Mouse (Mus musculus) limb, embryonic 12.5 days (tissue): Measurements from ENCODE around the gene Ccdc78. TPM values are rescaled to one million over a fixed set of nuclear protein-coding genes. Genes with fewer than 3 reads are reported as not detected.
A peak's percentile ranks its signal among the peaks of the same experiment; 100 is the strongest.

Experiments
- ATAC-seq: fragments of 200-750 bp; cut with Nextera tagmentation; 2 replicates; pipeline ENCODE4 v1.8.0; 2017; ENCODE audit warnings: low read depth, moderate TSS enrichment; ENCODE audit not compliant: insufficient number of reproducible peaks, insufficient read depth, low FRiP score, low TSS enrichment
- H3K27ac ChIP-seq: fragments of 300-500 bp; sonication (generic); 2 replicates; pipeline ENCODE4 v1.5.1; 2016; ENCODE audit warnings: mild to moderate bottlenecking, moderate library complexity
- H3K27me3 ChIP-seq: fragments of 300-500 bp; sonication (generic); 2 replicates; pipeline ENCODE4 v1.6.1; 2016; ENCODE audit warnings: mild to moderate bottlenecking, moderate library complexity
- H3K36me3 ChIP-seq: fragments of 300-500 bp; sonication (generic); 2 replicates; pipeline ENCODE4 v1.6.1; 2016; ENCODE audit warnings: mild to moderate bottlenecking, moderate library complexity
- H3K4me1 ChIP-seq: fragments of 300-500 bp; sonication (generic); replicated peaks from 2 replicates; pipeline ENCODE4 v1.6.1; 2016
- H3K4me2 ChIP-seq: fragments of 300-500 bp; sonication (generic); 2 replicates; pipeline ENCODE4 v1.6.1; 2016; ENCODE audit warnings: mild to moderate bottlenecking, moderate library complexity
- H3K4me3 ChIP-seq: fragments of 300-500 bp; sonication (generic); replicated peaks from 2 replicates; pipeline ENCODE4 v1.5.1; 2016; ENCODE audit warnings: mild to moderate bottlenecking
- H3K9ac ChIP-seq: fragments of 300-500 bp; sonication (generic); replicated peaks from 2 replicates; pipeline ENCODE4 v1.6.1; 2016; ENCODE audit warnings: mild to moderate bottlenecking, moderate library complexity
- H3K9me3 ChIP-seq: fragments of 300-500 bp; sonication (generic); 2 replicates; pipeline ENCODE4 v1.6.1; 2016; ENCODE audit warnings: mild to moderate bottlenecking, moderate library complexity
- WGBS: fragments of 180-500 bp; shearing (Covaris S2); methylation state at CpG from one replicate; pipeline ENCODE4 v1.1.7; 2016; 5-methylcytosine and 5-hydroxymethylcytosine counted together
- polyA plus RNA-seq: library from polyadenylated mRNA; unstranded; fragments of >200 nt; fragmentation: Nextera tagmentation; extraction: Ambion mirVana; gene quantifications from 2 replicates; pipeline ENCODE4 v1.2.1, GENCODE M21; 2016

Ccdc78 gene
- polyA plus RNA-seq, 1 experiment from 2014 or later = 0.39 TPM

DNA sequence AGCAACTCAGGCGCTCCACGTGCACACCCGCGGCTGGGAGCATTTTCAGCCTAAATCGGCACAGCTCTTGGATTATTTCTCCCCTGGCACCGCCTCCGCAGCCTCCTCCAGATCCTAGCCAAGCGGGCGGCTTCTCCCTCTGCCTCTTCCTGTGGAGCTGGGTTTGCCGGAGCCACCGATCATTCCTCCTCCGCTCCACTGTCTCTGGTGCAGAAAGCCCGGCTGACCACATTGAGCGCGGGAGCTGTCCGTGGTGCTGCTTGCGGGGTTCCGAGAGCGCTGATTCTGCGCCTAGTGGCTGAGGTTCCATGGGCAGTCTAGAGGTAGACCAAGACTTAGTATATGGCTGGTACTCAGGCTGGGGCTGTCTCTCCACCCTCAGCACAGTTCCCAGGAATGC lies 27.1 kb downstream of the Ccdc78 start:
- H3K27me3 ChIP-seq = peaks cover 88% of the 10 kb centered on the region
- H3K9me3 ChIP-seq = no peaks in the 10 kb centered on the region
- no peak overlapping the region for H3K9ac ChIP-seq
- WGBS = 4% methylated on average over 20 of the region's 20 CpGs
- H3K4me3 ChIP-seq = no peak overlapping the region
- no peak overlapping the region for H3K4me2 ChIP-seq
- no peak; the same call in 1 of the 2 replicates for ATAC-seq
- no peaks in the 10 kb centered on the region for H3K36me3 ChIP-seq
- no peak overlapping the region for H3K27ac ChIP-seq
- H3K4me1 ChIP-seq = peaks cover 8% of the 10 kb centered on the region

DNA sequence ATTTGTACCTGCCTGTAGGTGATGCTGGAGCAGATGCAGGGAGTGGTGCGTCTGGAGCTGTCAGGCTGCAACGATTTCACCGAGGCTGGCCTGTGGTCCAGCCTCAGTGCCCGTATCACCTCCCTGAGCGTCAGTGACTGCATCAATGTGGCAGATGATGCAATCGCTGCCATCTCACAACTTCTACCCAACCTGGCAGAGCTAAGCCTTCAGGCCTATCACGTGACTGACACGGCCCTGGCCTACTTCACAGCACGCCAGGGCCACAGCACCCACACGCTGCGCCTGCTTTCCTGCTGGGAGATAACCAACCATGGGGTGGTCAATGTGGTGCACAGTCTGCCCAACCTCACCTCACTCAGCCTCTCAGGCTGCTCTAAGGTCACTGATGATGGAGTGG lies 31.3 kb downstream of the Ccdc78 start:
- peaks cover 84% of the 10 kb centered on the region for H3K27me3 ChIP-seq
- H3K9me3 ChIP-seq = no peaks in the 10 kb centered on the region
- no peak overlapping the region for H3K4me3 ChIP-seq
- H3K4me2 ChIP-seq = no peak overlapping the region
- WGBS = 80% methylated on average over 11 of the region's 11 CpGs
- no peaks in the 10 kb centered on the region; the same call in 1 of the 2 replicates for H3K4me1 ChIP-seq
- H3K9ac ChIP-seq = no peak overlapping the region
- no peak overlapping the region for H3K27ac ChIP-seq
- no peaks in the 10 kb centered on the region for H3K36me3 ChIP-seq
- ATAC-seq = no peak

DNA sequence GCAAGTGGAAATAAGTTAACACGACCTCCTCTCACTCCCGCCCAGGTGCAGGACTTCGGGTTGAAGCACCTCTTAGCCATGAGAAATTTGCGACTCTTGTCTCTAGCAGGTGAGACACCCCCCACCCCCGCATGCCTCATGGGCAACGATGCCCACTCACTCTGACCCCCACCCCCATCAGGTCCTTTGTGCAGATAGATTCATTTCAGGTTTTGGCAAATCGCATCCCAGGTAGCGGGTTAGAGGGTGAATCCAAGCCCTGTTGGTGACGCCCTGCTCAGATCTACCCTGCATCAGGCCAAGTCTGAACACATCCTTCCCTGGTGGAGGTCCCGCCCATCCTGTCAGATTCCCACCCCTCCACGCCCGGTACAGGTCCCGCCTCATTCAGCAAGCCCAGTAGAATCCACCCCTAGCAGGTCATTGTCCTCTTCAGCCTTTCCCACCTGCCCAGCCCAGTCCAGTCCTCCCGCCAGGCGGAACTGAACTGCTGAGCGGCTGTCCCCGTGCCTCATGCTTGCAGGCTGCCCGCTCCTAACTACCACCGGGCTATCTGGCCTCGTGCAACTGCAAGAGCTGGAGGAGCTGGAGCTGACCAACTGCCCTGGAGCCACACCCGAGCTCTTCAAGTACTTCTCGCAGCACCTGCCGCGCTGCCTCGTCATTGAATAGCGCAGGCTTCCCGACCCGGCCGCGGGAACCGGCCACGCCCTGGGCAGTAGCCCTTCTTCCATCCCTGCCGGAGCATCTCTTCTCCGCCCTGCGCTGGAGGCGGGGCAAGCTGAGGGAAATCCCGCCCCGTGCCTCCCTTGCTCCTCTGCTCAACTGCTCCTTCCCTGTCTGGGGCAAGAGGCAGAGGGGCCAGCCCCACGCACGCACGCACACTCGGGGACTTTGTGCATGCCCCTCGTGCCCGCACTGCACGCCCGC lies 32.7 kb downstream of the Ccdc78 start:
- peak overlapping the region; percentile 28 for H3K4me2 ChIP-seq
- H3K9me3 ChIP-seq = no peaks in the 10 kb centered on the region
- peaks cover 4% of the 10 kb centered on the region for H3K4me1 ChIP-seq
- H3K9ac ChIP-seq = no peak overlapping the region; the same call in 1 of the 2 replicates
- peaks cover 72% of the 10 kb centered on the region for H3K27me3 ChIP-seq
- H3K27ac ChIP-seq = no peak overlapping the region
- ATAC-seq = no peak
- H3K36me3 ChIP-seq = no peaks in the 10 kb centered on the region
- peak overlapping the region; percentile 14; the same call in 1 of the 2 replicates for H3K4me3 ChIP-seq
- WGBS = 6% methylated on average over 46 of the region's 46 CpGs

DNA sequence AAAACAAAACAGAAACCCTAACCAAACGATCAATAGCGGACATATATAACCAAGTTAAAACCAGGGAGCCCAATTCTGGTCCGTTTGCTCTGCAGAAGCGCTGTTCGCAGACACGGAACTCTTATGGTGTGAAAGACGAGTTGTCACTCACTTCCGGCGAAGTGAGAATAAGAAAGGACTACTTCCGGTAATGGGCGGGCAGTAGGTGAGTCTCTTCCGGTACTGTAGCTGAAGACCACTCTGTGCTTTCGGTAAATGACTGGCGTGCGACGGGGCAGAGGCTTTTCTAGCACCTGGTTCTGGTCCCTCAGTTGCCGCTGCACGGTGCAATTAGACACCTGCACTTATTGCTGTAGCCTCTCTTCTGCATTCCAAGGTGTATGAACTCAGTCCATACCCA lies 37.1 kb downstream of the Ccdc78 start, which contains the start of gene Wdr24:
TSS of gene Wdr24 (plus strand) at position 176 of the 400 bp plus-strand sequence.
- WGBS = under 1% methylated on average over 18 of the region's 18 CpGs
- Histone ChIP-seq H3K4me1 (peaks cover 25% of the 10 kb centered on the region), H3K36me3 (peaks cover 28% of the 10 kb centered on the region), H3K27ac (0 out of 2 replicates have a peak within 1 kb of the TSS, but pooled peaks have one; percentile 20), H3K9ac (peak within 1 kb of the TSS; percentile 55), H3K4me2 (peak within 1 kb of the TSS; percentile 83), H3K4me3 (peak within 1 kb of the TSS; percentile 53), H3K9me3 (no peaks in the 10 kb centered on the region), H3K27me3 (peaks cover 38% of the 10 kb centered on the region)
- 0 out of 2 replicates have a peak, but pooled peaks have one; percentile 23 for ATAC-seq

DNA sequence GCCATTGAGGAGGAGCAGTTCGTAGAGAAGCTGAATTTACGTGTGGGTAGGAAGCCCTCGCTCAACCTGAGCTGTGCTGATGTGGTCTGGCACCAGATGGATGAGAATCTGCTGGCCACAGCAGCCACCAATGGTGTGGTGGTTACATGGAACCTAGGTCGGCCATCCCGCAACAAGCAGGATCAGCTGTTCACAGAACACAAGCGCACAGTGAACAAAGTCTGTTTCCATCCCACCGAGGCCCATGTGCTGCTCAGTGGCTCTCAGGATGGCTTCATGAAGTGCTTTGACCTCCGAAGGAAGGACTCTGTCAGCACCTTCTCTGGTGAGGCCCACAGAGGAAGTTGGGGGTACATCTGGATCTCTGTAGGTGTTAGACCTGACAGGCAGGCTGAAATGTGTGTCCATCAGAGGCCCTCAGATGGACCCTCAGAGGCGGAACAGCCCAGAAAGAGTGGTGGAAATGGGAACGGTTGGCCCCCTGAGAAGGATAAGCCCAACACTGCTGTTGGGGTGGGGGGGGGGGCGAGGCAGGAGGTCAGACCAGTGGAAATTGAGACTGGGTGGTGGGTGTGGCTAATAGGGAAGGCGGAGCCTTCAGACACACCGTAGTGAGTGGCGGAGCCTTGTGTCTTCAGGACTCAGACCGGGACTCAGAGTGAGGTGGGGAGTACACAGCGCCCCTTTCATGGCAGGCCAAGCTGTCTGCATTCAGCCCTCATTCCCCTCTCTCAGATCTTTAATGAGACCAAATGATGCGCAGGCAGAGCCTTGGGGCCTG lies 38.2 kb downstream of the Ccdc78 start:
- Histone ChIP-seq H3K27me3 (peaks cover 27% of the 10 kb centered on the region), H3K4me2 (peak overlapping the region; percentile 83), H3K27ac (no peak overlapping the region), H3K9me3 (no peaks in the 10 kb centered on the region), H3K9ac (peak overlapping the region; percentile 55), H3K4me3 (peak overlapping the region; percentile 53), H3K36me3 (peaks cover 29% of the 10 kb centered on the region), H3K4me1 (peaks cover 29% of the 10 kb centered on the region)
- ATAC-seq = no peak
- 74% methylated on average over 17 of the region's 17 CpGs for WGBS

DNA sequence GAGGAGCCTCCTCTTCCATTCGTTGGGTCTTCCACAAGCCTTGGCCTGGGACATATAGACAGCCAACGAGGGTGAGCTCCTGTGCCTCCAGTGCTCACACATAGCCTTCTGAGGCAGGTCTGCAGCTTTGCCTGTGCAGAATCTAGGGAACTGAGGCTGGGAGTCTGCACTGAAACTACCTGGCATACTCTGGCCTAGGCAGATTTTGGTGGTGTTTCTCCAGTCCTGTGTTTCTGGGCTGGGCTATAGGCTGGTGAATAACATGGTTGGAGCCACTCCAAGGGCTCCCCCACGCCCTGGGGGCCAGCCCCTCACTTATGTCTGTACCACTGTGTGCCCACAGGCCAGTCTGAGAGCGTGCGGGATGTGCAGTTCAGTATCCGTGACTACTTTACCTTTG lies 38.9 kb downstream of the Ccdc78 start:
- Histone ChIP-seq H3K4me3 (no peak overlapping the region), H3K27ac (no peak overlapping the region), H3K9me3 (no peaks in the 10 kb centered on the region), H3K36me3 (peaks cover 36% of the 10 kb centered on the region), H3K4me1 (peaks cover 36% of the 10 kb centered on the region), H3K4me2 (no peak overlapping the region), H3K27me3 (peaks cover 20% of the 10 kb centered on the region), H3K9ac (no peak overlapping the region)
- 93% methylated on average over 6 of the region's 6 CpGs for WGBS
- ATAC-seq = no peak

DNA sequence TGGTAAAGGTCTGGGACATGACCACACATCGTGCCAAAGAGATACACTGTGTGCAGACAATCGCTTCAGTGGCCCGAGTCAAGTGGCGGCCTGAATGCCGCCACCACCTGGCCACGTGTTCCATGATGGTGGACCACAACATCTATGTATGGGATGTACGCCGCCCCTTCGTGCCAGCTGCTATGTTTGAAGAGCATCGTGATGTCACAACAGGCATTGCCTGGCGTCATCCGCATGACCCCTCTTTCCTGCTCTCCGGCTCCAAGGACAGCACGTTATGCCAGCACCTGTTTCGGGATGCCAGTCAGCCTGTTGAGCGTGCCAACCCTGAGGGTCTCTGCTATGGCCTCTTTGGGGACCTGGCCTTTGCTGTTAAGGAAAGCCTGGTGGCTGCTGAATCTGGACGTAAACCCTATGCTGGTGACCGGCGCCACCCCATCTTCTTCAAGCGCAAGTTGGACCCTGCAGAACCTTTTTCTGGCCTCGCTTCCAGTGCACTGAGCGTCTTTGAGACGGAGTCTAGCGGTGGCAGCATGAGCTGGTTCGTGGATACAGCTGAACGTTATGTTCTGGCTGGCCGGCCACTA lies 39.7 kb downstream of the Ccdc78 start:
- 93% methylated on average over 27 of the region's 27 CpGs for whole genome bisulfite sequencing
- ATAC-seq = no peak
- H3K4me3 ChIP-seq = no peak overlapping the region
- H3K4me1 ChIP-seq = peaks cover 42% of the 10 kb centered on the region
- H3K9ac ChIP-seq = no peak overlapping the region
- no peak overlapping the region for H3K4me2 ChIP-seq
- no peak overlapping the region for H3K27ac ChIP-seq
- peaks cover 44% of the 10 kb centered on the region for H3K36me3 ChIP-seq
- H3K27me3 ChIP-seq = peaks cover 13% of the 10 kb centered on the region
- H3K9me3 ChIP-seq = no peaks in the 10 kb centered on the region

DNA sequence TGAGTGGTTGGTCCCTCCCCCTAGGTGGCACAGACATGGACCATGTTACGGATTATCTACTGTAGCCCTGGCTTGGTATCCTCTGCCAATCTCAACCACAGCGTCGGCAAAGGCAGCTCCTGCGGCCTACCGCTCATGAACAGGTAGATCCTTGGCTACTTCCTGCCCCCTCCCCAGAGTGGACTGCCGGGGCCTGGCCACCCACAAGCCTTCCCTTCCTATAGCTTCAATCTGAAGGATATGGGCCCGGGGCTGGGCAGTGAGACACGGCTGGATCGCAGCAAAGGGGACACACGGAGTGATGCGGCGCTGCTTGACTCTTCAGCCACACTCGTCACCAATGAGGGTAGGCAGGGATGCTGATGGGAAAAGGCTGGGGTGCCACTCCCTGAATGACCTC lies 40.6 kb downstream of the Ccdc78 start:
- Histone ChIP-seq H3K9ac (no peak overlapping the region), H3K36me3 (peaks cover 53% of the 10 kb centered on the region), H3K27me3 (peaks cover 5% of the 10 kb centered on the region; the same call in 1 of the 2 replicates), H3K27ac (no peak overlapping the region), H3K4me3 (no peak overlapping the region), H3K9me3 (no peaks in the 10 kb centered on the region), H3K4me2 (no peak overlapping the region; the same call in 1 of the 2 replicates), H3K4me1 (peaks cover 52% of the 10 kb centered on the region)
- no peak for ATAC-seq
- WGBS = 95% methylated on average over 13 of the region's 13 CpGs

DNA sequence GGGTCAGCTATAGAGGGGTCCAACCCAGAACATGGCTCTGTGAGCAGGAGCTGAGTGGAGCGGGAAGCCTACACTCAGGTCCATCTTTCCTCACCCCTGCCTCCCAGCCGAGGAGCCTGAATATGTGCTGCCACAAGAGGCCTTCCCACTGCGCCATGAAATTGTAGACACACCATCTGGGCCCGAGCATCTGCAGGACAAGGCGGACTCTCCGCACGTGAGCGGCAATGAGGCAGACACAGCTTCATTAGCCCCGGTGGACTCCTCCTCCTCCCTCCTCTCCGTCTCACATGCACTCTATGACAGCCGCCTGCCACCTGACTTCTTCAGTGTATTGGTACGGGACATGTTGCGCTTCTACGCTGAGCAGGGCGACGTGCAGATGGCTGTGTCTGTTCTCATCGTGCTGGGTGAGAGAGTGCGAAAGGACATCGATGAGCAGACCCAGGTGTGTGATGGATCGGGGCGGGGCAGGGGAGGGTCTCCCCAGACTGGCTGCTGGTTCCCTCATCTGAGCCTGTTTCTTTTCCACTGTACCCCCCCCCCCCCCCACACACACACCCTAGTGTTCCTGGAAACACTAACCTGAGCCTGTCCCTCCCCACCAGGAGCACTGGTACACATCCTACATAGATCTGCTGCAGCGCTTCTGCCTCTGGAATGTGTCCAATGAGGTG lies 41.3 kb downstream of the Ccdc78 start:
- WGBS = 92% methylated on average over 22 of the region's 22 CpGs
- peak overlapping the region; percentile 87 for H3K4me2 ChIP-seq

DNA sequence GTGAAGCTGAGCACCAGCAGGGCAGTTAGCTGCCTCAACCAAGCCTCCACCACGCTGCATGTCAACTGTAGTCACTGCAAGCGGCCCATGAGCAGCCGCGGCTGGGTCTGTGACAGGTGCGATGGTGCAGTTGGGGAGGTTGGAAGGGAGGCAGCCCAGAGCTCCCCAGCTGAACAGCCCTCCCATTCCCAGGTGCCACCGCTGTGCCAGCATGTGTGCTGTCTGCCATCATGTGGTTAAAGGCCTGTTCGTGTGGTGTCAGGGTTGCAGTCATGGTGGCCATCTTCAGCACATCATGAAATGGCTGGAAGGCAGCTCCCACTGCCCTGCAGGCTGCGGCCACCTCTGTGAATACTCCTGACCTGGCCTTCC lies 41.8 kb downstream of the Ccdc78 start:
- peak overlapping the region; percentile 91 for H3K27ac ChIP-seq
- no peak for ATAC-seq
- H3K4me1 ChIP-seq = peaks cover 53% of the 10 kb centered on the region
- H3K4me2 ChIP-seq = peak overlapping the region; percentile 87
- peaks cover 53% of the 10 kb centered on the region for H3K36me3 ChIP-seq
- peak overlapping the region; percentile 62 for H3K4me3 ChIP-seq
- peak overlapping the region; percentile 75; the same call in 1 of the 2 replicates for H3K9ac ChIP-seq
- 82% methylated on average over 8 of the region's 8 CpGs for WGBS
- no peaks in the 10 kb centered on the region for H3K27me3 ChIP-seq
- no peaks in the 10 kb centered on the region for H3K9me3 ChIP-seq

More for the DNA sequence above, 41.3 kb downstream of the Ccdc78 start:
- Histone ChIP-seq H3K27me3 (0 out of 2 replicates have a peak, but pooled peaks cover under 1% of the 10 kb centered on the region), H3K4me1 (peaks cover 53% of the 10 kb centered on the region), H3K9me3 (no peaks in the 10 kb centered on the region), H3K27ac (no peak overlapping the region), H3K36me3 (peaks cover 53% of the 10 kb centered on the region), H3K9ac (no peak overlapping the region; the same call in 1 of the 2 replicates), H3K4me3 (peak overlapping the region; percentile 62)
- ATAC-seq = no peak
